Mouse (Mus musculus): Measurements from ENCODE around the gene Abcc12. TPM values are rescaled to one million over a fixed set of nuclear protein-coding genes. Genes with fewer than 3 reads are reported as not detected.

Gene Abcc12
- polyA plus RNA-seq, 1 experiment from 2014 or later: not detected

DNA sequence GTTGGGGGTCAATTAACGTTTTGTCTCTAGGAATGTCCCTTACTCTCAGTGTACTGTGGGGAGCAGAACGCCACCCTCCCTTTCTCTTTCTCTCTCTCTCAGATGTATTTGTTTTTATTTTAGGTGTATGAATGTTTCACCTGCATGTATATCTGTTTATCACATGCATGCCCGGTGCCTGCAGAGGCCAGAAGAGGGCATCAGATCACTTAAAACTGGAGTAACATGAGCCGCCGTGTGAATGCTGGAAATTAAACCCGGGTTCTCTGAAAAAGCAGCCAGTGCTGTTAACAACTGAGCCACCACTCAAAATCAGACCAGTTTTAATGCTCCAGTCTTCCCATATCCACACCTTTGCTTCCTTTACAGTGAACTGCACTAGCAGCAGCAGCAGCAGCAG lies 6.2 kb upstream of the Abcc12 start:
- Histone ChIP-seq H3K4me2 (ENCODE audit: low read depth, low read length) (no peak overlapping the region), H3K27ac (ENCODE audit: low read length) (no peak overlapping the region), H3K4me3 (ENCODE audit: low read depth, low read length) (no peak overlapping the region), H3K4me1 (ENCODE audit: control insufficient read depth, low read depth, low read length) (no peaks in the 10 kb centered on the region; the same call in none of the 2 replicates), H3K36me3 (ENCODE audit: control insufficient read depth, insufficient read depth) (no peaks in the 10 kb centered on the region), H3K9me3 (replicated peaks; ENCODE audit: control insufficient read depth, low read length) (no peaks in the 10 kb centered on the region), H3K27me3 (ENCODE audit: control insufficient read depth, insufficient read depth, low read depth, low read length) (no peaks in the 10 kb centered on the region), H3K9ac (ENCODE audit: low read depth, low read length) (no peak overlapping the region)
- no peak for ATAC-seq (ENCODE audit: low read depth)
- 31% methylated on average over 6 of the region's 6 CpGs for WGBS (ENCODE audit: insufficient replicate concordance)

DNA sequence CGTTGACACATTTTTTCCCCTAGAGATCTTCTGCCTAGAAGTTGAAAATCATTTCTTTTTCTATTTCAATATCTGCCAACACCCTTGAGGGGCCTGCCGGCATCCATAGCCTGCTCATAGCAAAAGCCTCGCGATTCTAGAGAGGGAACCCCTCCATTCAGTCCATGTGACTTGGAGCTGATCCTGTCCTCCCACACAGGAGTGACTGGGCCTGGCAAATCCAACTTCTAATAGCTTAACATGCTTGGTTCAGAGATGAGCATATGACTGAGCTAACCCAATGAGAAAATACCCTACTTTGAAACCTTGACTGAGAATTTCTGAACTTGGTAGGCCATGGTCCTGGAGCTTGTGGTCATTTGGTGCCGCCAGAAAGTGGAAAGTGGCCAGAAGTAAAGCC lies 5.6 kb upstream of the Abcc12 start:
- H3K4me3 ChIP-seq (ENCODE audit: low read depth, low read length): no peak overlapping the region
- H3K9ac ChIP-seq (ENCODE audit: low read depth, low read length): no peak overlapping the region
- H3K36me3 ChIP-seq (ENCODE audit: control insufficient read depth, insufficient read depth): no peaks in the 10 kb centered on the region
- no peak overlapping the region for H3K4me2 ChIP-seq (ENCODE audit: low read depth, low read length)
- no peak for ATAC-seq (ENCODE audit: low read depth)
- 36% methylated on average over 5 of the region's 5 CpGs for WGBS (ENCODE audit: insufficient replicate concordance)
- H3K4me1 ChIP-seq (ENCODE audit: control insufficient read depth, low read depth, low read length): no peaks in the 10 kb centered on the region; the same call in none of the 2 replicates
- no peaks in the 10 kb centered on the region for H3K9me3 ChIP-seq (replicated peaks; ENCODE audit: control insufficient read depth, low read length)
- no peaks in the 10 kb centered on the region for H3K27me3 ChIP-seq (ENCODE audit: control insufficient read depth, insufficient read depth, low read depth, low read length)
- H3K27ac ChIP-seq (ENCODE audit: low read length): no peak overlapping the region

DNA sequence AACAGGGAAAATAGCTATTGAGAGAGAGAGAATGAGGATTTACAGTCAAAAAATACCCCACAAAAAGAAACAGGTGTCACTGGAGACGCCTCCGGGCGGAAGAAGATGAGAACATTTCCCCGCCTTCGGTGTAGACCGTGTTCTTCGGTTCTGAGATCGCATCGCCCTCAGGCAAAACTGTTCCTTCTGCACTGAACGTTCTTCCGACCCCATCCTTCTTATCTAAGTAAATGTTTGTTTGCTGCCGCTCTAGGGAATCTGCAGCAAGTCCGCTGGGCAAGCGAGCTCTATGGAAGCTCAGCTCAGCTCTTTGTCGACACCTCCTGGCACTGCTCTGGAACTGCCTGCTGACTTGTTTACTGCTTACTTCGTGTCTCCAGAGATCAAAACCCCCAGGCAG lies 5.0 kb upstream of the Abcc12 start:
- H3K9ac ChIP-seq (ENCODE audit: low read depth, low read length): peak overlapping the region; percentile 25; the same call in 1 of the 2 replicates
- WGBS (ENCODE audit: insufficient replicate concordance): 1% methylated on average over 16 of the region's 16 CpGs

DNA sequence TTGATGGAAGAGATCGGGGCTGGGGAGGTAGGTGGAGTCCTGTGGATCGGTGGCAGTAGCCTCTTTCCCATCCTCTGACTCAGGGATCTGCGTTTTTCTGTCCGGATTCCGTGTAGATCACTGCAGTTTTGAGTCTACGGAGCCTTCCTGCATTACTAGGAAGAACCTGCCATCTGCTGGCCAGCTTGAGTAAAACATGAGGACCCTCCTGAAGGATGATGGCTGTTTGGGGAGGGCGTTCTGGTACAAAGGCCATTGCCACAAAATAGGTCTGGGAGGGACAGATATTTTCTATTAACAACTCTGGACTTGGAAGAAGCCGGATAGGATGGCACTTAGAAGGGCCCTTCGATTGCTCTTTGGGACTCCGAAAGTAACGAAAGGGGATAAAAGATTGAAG lies 4.6 kb upstream of the Abcc12 start:
- no peaks in the 10 kb centered on the region for H3K36me3 ChIP-seq (ENCODE audit: control insufficient read depth, insufficient read depth)
- WGBS (ENCODE audit: insufficient replicate concordance): 4% methylated on average over 11 of the region's 11 CpGs
- no peaks in the 10 kb centered on the region for H3K9me3 ChIP-seq (replicated peaks; ENCODE audit: control insufficient read depth, low read length)
- ATAC-seq (ENCODE audit: low read depth): peak; percentile 37; the same call in 1 of the 2 replicates
- no peak overlapping the region for H3K27ac ChIP-seq (ENCODE audit: low read length)
- peak overlapping the region; percentile 77 for H3K4me2 ChIP-seq (ENCODE audit: low read depth, low read length)
- 0 out of 2 replicates have a peak overlapping the region, but pooled peaks have one; percentile 25 for H3K9ac ChIP-seq (ENCODE audit: low read depth, low read length)
- peak overlapping the region; percentile 56 for H3K4me3 ChIP-seq (ENCODE audit: low read depth, low read length)
- H3K27me3 ChIP-seq (ENCODE audit: control insufficient read depth, insufficient read depth, low read depth, low read length): no peaks in the 10 kb centered on the region
- H3K4me1 ChIP-seq (ENCODE audit: control insufficient read depth, low read depth, low read length): no peaks in the 10 kb centered on the region; the same call in none of the 2 replicates

More for the DNA sequence above, 5.0 kb upstream of the Abcc12 start:
- H3K27me3 ChIP-seq (ENCODE audit: control insufficient read depth, insufficient read depth, low read depth, low read length): no peaks in the 10 kb centered on the region
- H3K36me3 ChIP-seq (ENCODE audit: control insufficient read depth, insufficient read depth): no peaks in the 10 kb centered on the region
- H3K4me3 ChIP-seq (ENCODE audit: low read depth, low read length): peak overlapping the region; percentile 56
- H3K9me3 ChIP-seq (replicated peaks; ENCODE audit: control insufficient read depth, low read length): no peaks in the 10 kb centered on the region
- no peaks in the 10 kb centered on the region; the same call in none of the 2 replicates for H3K4me1 ChIP-seq (ENCODE audit: control insufficient read depth, low read depth, low read length)
- peak overlapping the region; percentile 77 for H3K4me2 ChIP-seq (ENCODE audit: low read depth, low read length)
- 0 out of 2 replicates have a peak, but pooled peaks have one; percentile 53 for ATAC-seq (ENCODE audit: low read depth)
- H3K27ac ChIP-seq (ENCODE audit: low read length): no peak overlapping the region

DNA sequence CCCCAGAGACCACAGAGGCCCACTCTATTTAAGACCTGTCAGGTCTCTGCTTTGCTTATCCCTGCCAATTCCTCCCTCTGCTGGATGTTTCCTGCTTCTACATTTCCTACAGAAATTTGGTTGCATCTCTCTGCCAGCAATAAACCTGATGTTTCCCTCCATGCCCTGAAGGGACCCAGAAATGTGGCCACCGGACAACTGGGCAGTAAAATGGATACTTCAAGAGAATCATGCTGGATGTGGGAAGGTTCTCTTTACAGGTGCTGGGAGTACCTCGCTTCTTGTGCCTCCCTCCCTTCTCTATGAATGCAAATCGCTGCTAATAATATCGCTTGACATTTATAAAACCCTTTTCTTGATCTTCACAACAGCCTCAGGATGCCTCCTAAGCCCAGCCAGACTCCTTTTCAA lies 1.4 kb upstream of the Abcc12 start:
- H3K36me3 ChIP-seq (ENCODE audit: control insufficient read depth, insufficient read depth): no peaks in the 10 kb centered on the region
- H3K4me3 ChIP-seq (ENCODE audit: low read depth, low read length): no peak overlapping the region
- no peak for ATAC-seq (ENCODE audit: low read depth)
- H3K27me3 ChIP-seq (ENCODE audit: control insufficient read depth, insufficient read depth, low read depth, low read length): no peaks in the 10 kb centered on the region
- H3K4me2 ChIP-seq (ENCODE audit: low read depth, low read length): no peak overlapping the region
- 53% methylated on average over 4 of the region's 4 CpGs for whole genome bisulfite sequencing (ENCODE audit: insufficient replicate concordance)
- no peak overlapping the region for H3K9ac ChIP-seq (ENCODE audit: low read depth, low read length)
- no peaks in the 10 kb centered on the region for H3K9me3 ChIP-seq (replicated peaks; ENCODE audit: control insufficient read depth, low read length)
- H3K4me1 ChIP-seq (ENCODE audit: control insufficient read depth, low read depth, low read length): no peaks in the 10 kb centered on the region; the same call in none of the 2 replicates
- H3K27ac ChIP-seq (ENCODE audit: low read length): no peak overlapping the region

DNA sequence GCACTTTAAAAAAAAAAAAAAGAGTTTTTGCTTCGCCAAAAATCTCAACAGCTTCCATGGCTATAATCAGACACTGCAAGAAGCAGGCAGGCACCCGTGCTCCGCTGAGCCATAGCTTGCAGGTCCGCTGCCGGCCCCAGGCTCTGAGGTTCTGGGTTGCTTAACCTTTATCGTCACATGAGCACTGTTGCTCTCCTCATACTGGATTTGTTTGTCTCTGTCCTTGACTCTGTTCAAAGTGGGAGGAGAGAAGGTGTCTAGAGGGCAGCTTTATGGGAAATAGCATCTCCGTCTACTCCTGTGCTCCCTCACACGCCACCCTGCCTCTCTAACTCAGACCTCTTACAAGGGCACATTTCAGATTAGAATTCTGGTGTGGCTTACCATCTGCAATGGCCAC lies 1.8 kb downstream of the Abcc12 start:
- ATAC-seq (ENCODE audit: low read depth): no peak
- Histone ChIP-seq H3K4me1 (ENCODE audit: control insufficient read depth, low read depth, low read length) (no peaks in the 10 kb centered on the region), H3K9ac (ENCODE audit: low read depth, low read length) (no peak overlapping the region), H3K4me2 (ENCODE audit: low read depth, low read length) (no peak overlapping the region), H3K4me3 (ENCODE audit: low read depth, low read length) (no peak overlapping the region), H3K36me3 (ENCODE audit: control insufficient read depth, insufficient read depth) (no peaks in the 10 kb centered on the region), H3K27me3 (ENCODE audit: control insufficient read depth, insufficient read depth, low read depth, low read length) (no peaks in the 10 kb centered on the region), H3K9me3 (replicated peaks; ENCODE audit: control insufficient read depth, low read length) (no peaks in the 10 kb centered on the region), H3K27ac (ENCODE audit: low read length) (no peak overlapping the region)
- WGBS (ENCODE audit: insufficient replicate concordance): 58% methylated on average over 8 of the region's 8 CpGs

DNA sequence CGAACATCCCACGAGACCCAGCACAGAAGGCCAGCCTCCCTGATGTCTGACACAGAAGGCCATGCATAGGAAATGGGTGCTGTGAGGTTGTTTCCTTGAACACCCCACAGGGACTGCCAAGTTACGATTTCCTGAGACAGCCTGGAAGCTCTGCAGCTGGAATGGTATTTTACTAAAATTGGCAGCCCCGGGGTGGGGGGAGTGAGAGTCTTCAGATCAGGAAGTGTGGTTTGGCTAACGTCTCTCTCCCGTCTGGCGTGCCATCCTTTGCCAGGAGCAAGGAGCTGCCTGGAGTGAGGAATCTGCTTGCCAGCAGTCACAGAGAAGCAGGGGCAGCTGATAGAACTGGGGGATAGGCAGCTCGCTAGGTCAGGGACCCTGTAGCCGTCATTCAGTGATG lies 2.4 kb downstream of the Abcc12 start:
- 16% methylated on average over 9 of the region's 9 CpGs for WGBS (ENCODE audit: insufficient replicate concordance)
- Histone ChIP-seq H3K27ac (ENCODE audit: low read length) (no peak overlapping the region), H3K27me3 (ENCODE audit: control insufficient read depth, insufficient read depth, low read depth, low read length) (no peaks in the 10 kb centered on the region), H3K4me1 (ENCODE audit: control insufficient read depth, low read depth, low read length) (no peaks in the 10 kb centered on the region), H3K4me3 (ENCODE audit: low read depth, low read length) (no peak overlapping the region), H3K9me3 (replicated peaks; ENCODE audit: control insufficient read depth, low read length) (no peaks in the 10 kb centered on the region), H3K4me2 (ENCODE audit: low read depth, low read length) (no peak overlapping the region), H3K9ac (ENCODE audit: low read depth, low read length) (no peak overlapping the region), H3K36me3 (ENCODE audit: control insufficient read depth, insufficient read depth) (no peaks in the 10 kb centered on the region)
- ATAC-seq (ENCODE audit: low read depth): no peak

DNA sequence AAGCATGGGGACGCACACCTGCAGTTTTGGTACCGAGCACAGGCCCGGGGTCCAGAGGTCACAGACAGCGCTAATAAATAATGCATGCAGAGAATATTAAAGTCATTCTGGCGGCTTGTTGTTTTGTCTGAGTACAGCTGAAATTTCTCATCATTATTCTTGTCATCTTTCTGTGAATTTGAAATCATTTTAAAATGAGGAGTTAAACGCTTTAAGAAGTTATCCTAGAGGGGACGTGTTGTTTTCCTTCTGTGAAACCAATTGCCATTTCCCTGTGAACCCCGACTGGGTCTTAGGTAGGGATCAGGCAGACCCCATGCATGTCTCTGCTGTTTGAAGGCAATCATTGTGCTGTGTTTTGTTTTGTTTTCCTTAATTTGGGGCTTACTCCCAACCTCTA lies 2.9 kb downstream of the Abcc12 start:
- no peak overlapping the region for H3K4me2 ChIP-seq (ENCODE audit: low read depth, low read length)
- H3K9ac ChIP-seq (ENCODE audit: low read depth, low read length): no peak overlapping the region
- H3K36me3 ChIP-seq (ENCODE audit: control insufficient read depth, insufficient read depth): no peaks in the 10 kb centered on the region
- no peaks in the 10 kb centered on the region for H3K9me3 ChIP-seq (replicated peaks; ENCODE audit: control insufficient read depth, low read length)
- ATAC-seq (ENCODE audit: low read depth): no peak
- H3K4me3 ChIP-seq (ENCODE audit: low read depth, low read length): no peak overlapping the region
- no peak overlapping the region for H3K27ac ChIP-seq (ENCODE audit: low read length)
- no peaks in the 10 kb centered on the region for H3K27me3 ChIP-seq (ENCODE audit: control insufficient read depth, insufficient read depth, low read depth, low read length)
- no peaks in the 10 kb centered on the region for H3K4me1 ChIP-seq (ENCODE audit: control insufficient read depth, low read depth, low read length)
- WGBS (ENCODE audit: insufficient replicate concordance): 71% methylated on average over 8 of the region's 8 CpGs

DNA sequence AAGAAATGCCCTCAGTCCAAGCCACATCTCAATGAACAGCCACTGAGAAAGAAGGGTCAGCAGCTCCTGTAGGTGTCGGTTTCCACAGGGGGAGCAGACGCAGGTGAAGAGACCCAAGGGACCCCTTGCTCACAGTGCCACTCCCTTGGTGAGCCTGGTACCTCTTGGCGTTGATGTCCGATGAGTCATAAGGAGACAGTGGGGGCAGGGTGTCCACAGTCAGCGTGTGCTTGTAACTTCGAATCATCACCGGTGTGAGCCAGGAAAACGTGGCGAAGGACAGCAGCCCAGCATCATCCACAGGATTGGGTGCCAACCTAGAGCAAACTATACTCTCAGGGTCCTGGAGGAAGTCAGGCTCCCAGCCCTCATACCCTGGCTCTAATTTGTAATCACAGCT lies 16.8 kb downstream of the Abcc12 start:
- H3K4me2 ChIP-seq (ENCODE audit: low read depth, low read length): no peak overlapping the region
- H3K9me3 ChIP-seq (replicated peaks; ENCODE audit: control insufficient read depth, low read length): no peaks in the 10 kb centered on the region
- no peak overlapping the region for H3K4me3 ChIP-seq (ENCODE audit: low read depth, low read length)
- no peaks in the 10 kb centered on the region for H3K4me1 ChIP-seq (ENCODE audit: control insufficient read depth, low read depth, low read length)
- H3K36me3 ChIP-seq (ENCODE audit: control insufficient read depth, insufficient read depth): no peaks in the 10 kb centered on the region
- H3K27me3 ChIP-seq (ENCODE audit: control insufficient read depth, insufficient read depth, low read depth, low read length): no peaks in the 10 kb centered on the region
- no peak for ATAC-seq (ENCODE audit: low read depth)
- no peak overlapping the region for H3K27ac ChIP-seq (ENCODE audit: low read length)
- no peak overlapping the region for H3K9ac ChIP-seq (ENCODE audit: low read depth, low read length)
- WGBS (ENCODE audit: insufficient replicate concordance): 62% methylated on average over 9 of the region's 9 CpGs
